Mouse (Mus musculus) bone marrow macrophage, adult 2 months (primary cell): Measurements from ENCODE around the gene Micall1.

Experiments used
- CTCF ChIP-seq: IDR thresholded peaks from 2 replicates; pipeline ENCODE4 v1.5.1; 2012; ENCODE audit warnings: low read depth, mild to moderate bottlenecking, low read length, moderate library complexity
- POLR2A ChIP-seq: IDR thresholded peaks from 2 replicates; pipeline ENCODE4 v1.6.1; 2012; ENCODE audit warnings: mild to moderate bottlenecking, low read depth, low read length, borderline replicate concordance

- TF ChIP-seq CTCF = no peak
- no peak for TF ChIP-seq POLR2A
Observed at GRCm38 (mm10) chr15:79185213-79185612, 76.5 kb downstream of the Micall1 start.
